Mouse (Mus musculus): Measurements from ENCODE around the gene Idh3g. TPM values are rescaled to one million over a fixed set of nuclear protein-coding genes. Genes with fewer than 3 reads are reported as not detected.

The Idh3g gene
- total and polyA plus RNA-seq, 3 experiments: 248 to 296 TPM; not detected in 1

DNA sequence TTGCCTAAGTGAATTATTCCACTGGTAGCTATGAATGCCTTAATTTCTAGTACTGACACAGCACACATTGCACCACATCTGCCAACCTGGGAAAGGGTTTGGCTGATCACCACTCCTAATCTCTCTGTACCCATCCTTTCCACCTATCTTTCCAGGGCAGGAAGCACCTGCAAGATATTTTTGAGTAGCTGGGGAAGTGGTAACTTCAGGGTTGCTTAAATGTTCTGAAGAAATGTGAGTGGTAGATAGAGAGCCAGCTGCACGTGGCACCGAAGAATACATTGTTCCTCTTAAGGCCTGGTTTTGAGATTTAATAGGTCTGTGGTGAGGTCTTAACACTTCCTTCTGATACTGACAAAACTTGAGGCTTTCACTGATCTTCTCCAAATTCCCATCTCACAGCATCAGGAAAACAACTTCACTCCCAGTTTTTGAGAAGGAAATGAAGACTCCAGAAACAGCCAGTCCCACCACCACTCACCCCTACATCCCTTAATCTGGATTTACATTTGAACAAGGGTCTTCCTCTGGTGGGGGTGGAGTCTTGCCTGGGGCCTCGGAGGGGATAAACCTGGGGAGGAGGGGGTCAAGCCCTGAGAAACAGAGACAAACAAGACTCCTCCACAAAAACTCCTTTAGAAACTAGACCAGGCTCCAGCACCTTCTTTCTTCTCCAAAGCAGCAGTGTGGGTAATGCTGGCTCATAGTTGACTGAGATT, 30.1 kb upstream of the Idh3g start (continued):
- TF ChIP-seq POLR2AphosphoS5 (IDR thresholded peaks at IDR 0.05; ENCODE audit: borderline replicate concordance, low read depth, low read length): no peak
- TF ChIP-seq GATA1 (IDR thresholded peaks at IDR 0.05; ENCODE audit: low read depth, low read length): peak; percentile 71
- no peak for TF ChIP-seq POLR2AphosphoS2 (IDR thresholded peaks at IDR 0.05; ENCODE audit: low read length)
- peak; percentile 75 for TF ChIP-seq ETS1 (IDR thresholded peaks at IDR 0.05; ENCODE audit: low read depth, low read length)
- peak; percentile 83 for TF ChIP-seq MAX (IDR thresholded peaks at IDR 0.05; ENCODE audit: low read length)
- peak; percentile 54; the same call in 1 of the 2 replicates for TF ChIP-seq MXI1 (IDR thresholded peaks at IDR 0.05; ENCODE audit: low read depth, low read length)
- TF ChIP-seq MYC (IDR thresholded peaks at IDR 0.05; ENCODE audit: low read depth, low read length): peak; percentile 73; the same call in 1 of the 2 replicates
- no peak for TF ChIP-seq MYB (IDR thresholded peaks at IDR 0.05; ENCODE audit: low read depth, low read length)

DNA sequence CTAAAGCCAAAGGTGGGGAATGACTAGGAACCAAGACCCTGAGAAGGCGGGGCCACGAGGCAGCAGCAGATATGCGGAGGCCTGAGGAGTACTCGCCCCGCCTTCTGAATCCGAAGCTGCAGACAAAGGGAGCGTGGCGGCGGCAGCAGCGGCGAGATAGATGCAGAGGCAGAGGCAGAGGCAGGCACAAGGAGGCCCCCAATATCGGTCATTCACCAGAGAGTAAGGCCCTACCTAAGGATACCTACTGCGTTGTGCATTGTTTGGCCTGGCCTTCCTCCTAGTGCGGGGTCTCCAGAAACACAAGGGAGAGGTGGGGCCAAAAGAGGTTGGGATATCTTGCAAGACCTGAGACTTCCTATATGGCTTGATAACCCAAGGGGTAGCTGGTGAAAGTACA, 28.4 kb upstream of the Idh3g start:
- H3K9ac ChIP-seq (ENCODE audit: control insufficient read depth, low read depth, low read length, poor library complexity, severe bottlenecking): no peak overlapping the region
- peaks cover 2 to 13% of the 10 kb centered on the region in 2 experiments; a peak in 3 of 4 replicates for H3K4me1 ChIP-seq (ENCODE audit: control insufficient read depth in 1 of 2, insufficient read depth in 2 of 2, low read length in 2 of 2)
- TF ChIP-seq ZNF384 (IDR thresholded peaks at IDR 0.05; ENCODE audit: low read depth, low read length): no peak
- TF ChIP-seq POLR2A (IDR thresholded peaks at IDR 0.05; ENCODE audit: control insufficient read depth in 1 of 2, insufficient read depth in 1 of 2, low read depth in 1 of 2, low read length in 2 of 2, poor library complexity in 1 of 2): no peak
- TF ChIP-seq CHD1 (IDR thresholded peaks at IDR 0.05; ENCODE audit: low read depth, low read length): no peak
- no peak for TF ChIP-seq CHD2 (IDR thresholded peaks at IDR 0.05; ENCODE audit: low read length)
- no peak for TF ChIP-seq JUND (IDR thresholded peaks at IDR 0.05; ENCODE audit: low read depth, low read length)
- no peak for TF ChIP-seq EP300 (IDR thresholded peaks at IDR 0.05; ENCODE audit: low read depth in 1 of 2, low read length in 2 of 2)
- DNase-seq (ENCODE audit: low read depth, low spot score): no peak
- peaks cover 0 to 11% of the 10 kb centered on the region in 2 experiments; a peak in 2 of 4 replicates for H3K36me3 ChIP-seq (ENCODE audit: control insufficient read depth in 1 of 2, insufficient read depth in 2 of 2, low read length in 2 of 2)
- H3K9me3 ChIP-seq (replicated peaks; ENCODE audit: insufficient read depth, low read length): no peaks in the 10 kb centered on the region
- H3K4me3 ChIP-seq (ENCODE audit: control insufficient read depth in 1 of 2, insufficient read depth in 1 of 2, low read depth in 2 of 2, low read length in 2 of 2): no peak overlapping the region
- no peaks in the 10 kb centered on the region for H3K79me2 ChIP-seq (ENCODE audit: control insufficient read depth, insufficient read depth, low read length, poor library complexity)
- no peak overlapping the region for H3K27ac ChIP-seq (ENCODE audit: control insufficient read depth, low read depth, low read length)
- no peaks in the 10 kb centered on the region for H3K27me3 ChIP-seq (ENCODE audit: control insufficient read depth in 1 of 2, insufficient read depth in 2 of 2, low read length in 2 of 2)

DNA sequence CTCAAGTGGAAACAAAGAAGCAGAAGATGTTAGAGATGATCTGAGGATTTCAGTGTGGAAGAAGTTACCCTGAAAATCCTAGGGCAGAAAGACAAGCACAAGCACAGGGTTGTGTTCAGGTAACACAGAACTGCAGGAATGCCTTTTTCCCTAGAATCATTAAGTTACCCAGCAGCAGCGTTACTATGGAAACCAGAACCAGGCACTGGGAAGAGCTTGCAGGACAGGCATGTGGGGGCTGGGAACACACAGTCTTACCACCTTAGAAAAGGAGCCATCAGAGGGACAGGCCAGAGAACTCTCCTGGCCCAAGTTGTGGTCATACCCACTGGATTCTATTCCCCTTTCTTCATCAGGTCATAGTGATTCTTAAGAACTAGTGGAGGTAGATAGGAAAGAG, 19.1 kb upstream of the Idh3g start:
- no peak overlapping the region for H3K9ac ChIP-seq (ENCODE audit: control insufficient read depth, low read depth, low read length, poor library complexity, severe bottlenecking)
- no peak for TF ChIP-seq POLR2AphosphoS5 (IDR thresholded peaks at IDR 0.05; ENCODE audit: borderline replicate concordance, low read depth, low read length)
- no peak for TF ChIP-seq CHD2 (IDR thresholded peaks at IDR 0.05; ENCODE audit: low read length)
- no peak for TF ChIP-seq MXI1 (IDR thresholded peaks at IDR 0.05; ENCODE audit: low read depth, low read length)
- TF ChIP-seq ZNF384 (IDR thresholded peaks at IDR 0.05; ENCODE audit: low read depth, low read length): no peak
- TF ChIP-seq MAFK (IDR thresholded peaks at IDR 0.05; ENCODE audit: borderline replicate concordance, low read depth, low read length): no peak
- no peak for TF ChIP-seq NRF1 (IDR thresholded peaks at IDR 0.05; ENCODE audit: insufficient read depth, low read depth, low read length, poor library complexity, severe bottlenecking)
- TF ChIP-seq TBP (IDR thresholded peaks at IDR 0.05; ENCODE audit: low read depth, low read length): no peak
- TF ChIP-seq KAT2A (conservative IDR thresholded peaks at IDR 0.05; ENCODE audit: low read depth, low read length): no peak
- no peak for TF ChIP-seq ZC3H11A (IDR thresholded peaks at IDR 0.05; ENCODE audit: low read depth, low read length)
- TF ChIP-seq BHLHE40 (IDR thresholded peaks at IDR 0.05; ENCODE audit: borderline replicate concordance, low read depth, low read length): no peak
- H3K36me3 ChIP-seq (ENCODE audit: control insufficient read depth in 1 of 2, insufficient read depth in 2 of 2, low read length in 2 of 2): no peaks in the 10 kb centered on the region
- no peaks in the 10 kb centered on the region for H3K27me3 ChIP-seq (ENCODE audit: control insufficient read depth in 1 of 2, insufficient read depth in 2 of 2, low read length in 2 of 2)
- H3K79me2 ChIP-seq (ENCODE audit: control insufficient read depth, insufficient read depth, low read length, poor library complexity): no peaks in the 10 kb centered on the region
- no peaks in the 10 kb centered on the region for H3K4me1 ChIP-seq (ENCODE audit: control insufficient read depth in 1 of 2, insufficient read depth in 2 of 2, low read length in 2 of 2)
- DNase-seq (ENCODE audit: low read depth, low spot score): no peak
- no peak overlapping the region for H3K4me3 ChIP-seq (ENCODE audit: control insufficient read depth in 1 of 2, insufficient read depth in 1 of 2, low read depth in 2 of 2, low read length in 2 of 2)
- H3K27ac ChIP-seq (ENCODE audit: control insufficient read depth, low read depth, low read length): no peak overlapping the region
- no peaks in the 10 kb centered on the region for H3K9me3 ChIP-seq (replicated peaks; ENCODE audit: insufficient read depth, low read length)
